Mouse (Mus musculus) CD4-positive helper T cell, adult 2 months (primary cell): ENCODE data around the gene Bmpr1b.

Source experiments
- DNase-seq: peaks from one replicate; pipeline ENCODE4 v3.0.0-alpha.2; 2012; ENCODE audit warnings: low read depth, missing footprints, low spot score

Gene Bmpr1b

GRCm38 (mm10) chr3:142040345-142040744 lies 128.9 kb downstream of the Bmpr1b start:
- DNase-seq = no peak

GRCm38 (mm10) chr3:142034160-142034559 lies 135.1 kb downstream of the Bmpr1b start:
- DNase-seq = no peak

GRCm38 (mm10) chr3:142019716-142020115 lies 149.5 kb downstream of the Bmpr1b start:
- DNase-seq = no peak

- DNase-seq = no peak
Observed at GRCm38 (mm10) chr3:141984548-141984947, 184.7 kb downstream of the Bmpr1b start.

- no peak for DNase-seq
Observed at GRCm38 (mm10) chr3:141981613-141982432, 187.4 kb downstream of the Bmpr1b start.

- DNase-seq = no peak
Observed at GRCm38 (mm10) chr3:141966244-141966643, 203.0 kb downstream of the Bmpr1b start.

- DNase-seq = no peak
Observed at GRCm38 (mm10) chr3:141952931-141953330, 216.3 kb downstream of the Bmpr1b start.

GRCm38 (mm10) chr3:141950642-141951041 lies 218.6 kb downstream of the Bmpr1b start:
- DNase-seq = no peak

GRCm38 (mm10) chr3:141948506-141948905 lies 220.7 kb downstream of the Bmpr1b start:
- DNase-seq = no peak

GRCm38 (mm10) chr3:141948096-141948495 lies 221.1 kb downstream of the Bmpr1b start:
- DNase-seq = no peak

GRCm38 (mm10) chr3:141946846-141947245 lies 222.4 kb downstream of the Bmpr1b start:
- DNase-seq = no peak

- no peak for DNase-seq
Observed at GRCm38 (mm10) chr3:141943317-141943742, 225.9 kb downstream of the Bmpr1b start.

- no peak for DNase-seq
Observed at GRCm38 (mm10) chr3:141940207-141940606, 229.0 kb downstream of the Bmpr1b start.

GRCm38 (mm10) chr3:141936594-141937272 lies 232.5 kb downstream of the Bmpr1b start:
- no peak for DNase-seq

- DNase-seq = no peak
Observed at GRCm38 (mm10) chr3:141932956-141933355, 236.3 kb downstream of the Bmpr1b start.

GRCm38 (mm10) chr3:141931372-141932092 lies 237.7 kb downstream of the Bmpr1b start:
- no peak for DNase-seq

- no peak for DNase-seq
Observed at GRCm38 (mm10) chr3:141923442-141923841, 245.8 kb downstream of the Bmpr1b start.

GRCm38 (mm10) chr3:141921161-141921560 lies 248.1 kb downstream of the Bmpr1b start:
- no peak for DNase-seq

- no peak for DNase-seq
Observed at GRCm38 (mm10) chr3:141919661-141920060, 249.6 kb downstream of the Bmpr1b start.

- no peak for DNase-seq
Observed at GRCm38 (mm10) chr3:141917166-141917565, 252.1 kb downstream of the Bmpr1b start.

- no peak for DNase-seq
Observed at GRCm38 (mm10) chr3:141915995-141916394, 253.2 kb downstream of the Bmpr1b start.

- no peak for DNase-seq
Observed at GRCm38 (mm10) chr3:141914588-141914987, 254.6 kb downstream of the Bmpr1b start.
